Mouse (Mus musculus) lung, adult 2 months (tissue): Measurements from ENCODE around the gene Dtx3l. TPM values are rescaled to one million over a fixed set of nuclear protein-coding genes. Genes with fewer than 3 reads are reported as not detected.
A peak's percentile ranks its signal among the peaks of the same experiment; 100 is the strongest.
"Not testable (repeated sequence)": the region's sequence is repeated elsewhere in the genome, so short reads cannot be mapped to it uniquely, and the experiment has no call there.

Experiments used
- DNase-seq: peaks from one replicate; pipeline ENCODE4 v3.0.0; 2022
- H3K4me1 ChIP-seq: fragments of 200-500 bp; 2 replicates; pipeline ENCODE4 v1.6.1; 2011; ENCODE audit warnings: low read length; ENCODE audit not compliant: control insufficient read depth, insufficient read depth
- H3K4me3 ChIP-seq: fragments of 200-500 bp; replicated peaks from 2 replicates; pipeline ENCODE3; 2011; ENCODE audit warnings: low read depth, mild to moderate bottlenecking, control low read depth, low read length; ENCODE audit errors: extremely low read depth
- CTCF ChIP-seq: fragments of 200-500 bp; IDR thresholded peaks from 2 replicates; pipeline ENCODE4 v1.5.1; 2011; ENCODE audit warnings: mild to moderate bottlenecking, low read length, control low read depth; ENCODE audit not compliant: insufficient read depth
- POLR2A ChIP-seq: fragments of 200-500 bp; IDR thresholded peaks from 2 replicates; pipeline ENCODE4 v1.6.1; 2011; ENCODE audit warnings: low read depth, mild to moderate bottlenecking, control low read depth, low read length, borderline replicate concordance; ENCODE audit errors: extremely low read depth
- WGBS: fragments of 180-500 bp; shearing (Covaris S2); methylation state at CpG from one replicate; pipeline ENCODE4 v1.1.7; 2018; 5-methylcytosine and 5-hydroxymethylcytosine counted together
- polyA plus RNA-seq: library from polyadenylated mRNA; depleted of rRNA; stranded (reverse); fragments of >200 nt; gene quantifications from 2 replicates; pipeline ENCODE4 v1.2.3, GENCODE M21; 2012; rRNA removed

Dtx3l gene
- polyA plus RNA-seq, result 5.9 and 7.8 TPM in 2 replicates

GRCm38 (mm10) chr16:35938211-35939151, at the start of gene Dtx3l, which contains the start of gene Parp9:
Gene Dtx3l, minus strand, starts transcription at chr16:35939151.
Gene Parp9, plus strand, starts transcription at chr16:35938470.
- WGBS, result under 1% methylated on average over 52 of the region's 52 CpGs
- DNase-seq, result peak; percentile 76

GRCm38 (mm10) chr16:35987930-35988329, 49.0 kb upstream of the Dtx3l start:
- no peak overlapping the region for H3K4me3 ChIP-seq
- H3K4me1 ChIP-seq, result peaks cover 3% of the 10 kb centered on the region
- TF ChIP-seq CTCF (no peak), POLR2A (no peak)
- DNase-seq, result no peak
- WGBS, result 57% methylated on average over 1 of the region's 1 CpGs

More at GRCm38 (mm10) chr16:35938211-35939151, at the start of gene Dtx3l, which contains the start of gene Parp9:
- Histone ChIP-seq H3K4me1 (peaks cover 2% of the 10 kb centered on the region; the same call in 1 of the 2 replicates), H3K4me3 (peak within 1 kb of the TSS; percentile 93)
- TF ChIP-seq POLR2A (peak; percentile 64), CTCF (no peak)

GRCm38 (mm10) chr16:35984471-35984870, 45.5 kb upstream of the Dtx3l start:
- Histone ChIP-seq H3K4me3 (peak overlapping the region; percentile 10), H3K4me1 (peaks cover 3% of the 10 kb centered on the region)
- TF ChIP-seq POLR2A (no peak), CTCF (no peak)
- no peak for DNase-seq
- 24% methylated on average over 3 of the region's 3 CpGs for WGBS

GRCm38 (mm10) chr16:35983517-35984101, 44.7 kb upstream of the Dtx3l start:
- Histone ChIP-seq H3K4me3 (peak overlapping the region; percentile 73), H3K4me1 (peaks cover 3% of the 10 kb centered on the region)
- TF ChIP-seq POLR2A (no peak), CTCF (no peak)
- under 1% methylated on average over 58 of the region's 86 CpGs for WGBS
- DNase-seq, result peak; percentile 59

GRCm38 (mm10) chr16:35982902-35983516, 44.1 kb upstream of the Dtx3l start:
- Histone ChIP-seq H3K4me1 (peaks cover 3% of the 10 kb centered on the region), H3K4me3 (peak overlapping the region; percentile 73)
- WGBS, result under 1% methylated on average over 50 of the region's 54 CpGs
- TF ChIP-seq CTCF, result no peak
- TF ChIP-seq POLR2A, result peak; percentile 82; the same call in 1 of the 2 replicates
- peak; percentile 87 for DNase-seq

- WGBS, result 2% methylated on average over 15 of the region's 15 CpGs
- no peak for DNase-seq
- TF ChIP-seq CTCF, result no peak
- no peak for TF ChIP-seq POLR2A
- Histone ChIP-seq H3K4me1 (peaks cover 3% of the 10 kb centered on the region), H3K4me3 (peak overlapping the region; percentile 73)
Measured at GRCm38 (mm10) chr16:35982506-35982901, 43.6 kb upstream of the Dtx3l start.

- WGBS, result 41% methylated on average over 19 of the region's 19 CpGs
Measured at GRCm38 (mm10) chr16:35981363-35981821, 42.4 kb upstream of the Dtx3l start.

GRCm38 (mm10) chr16:35978450-35978849, 39.5 kb upstream of the Dtx3l start, which contains the start of gene Kpna1:
Gene Kpna1, plus strand, starts transcription at chr16:35978750.
- 85% methylated on average over 1 of the region's 1 CpGs for WGBS
- H3K4me3 ChIP-seq, H3K4me1 ChIP-seq, DNase-seq: not testable (repeated sequence)

More at GRCm38 (mm10) chr16:35981363-35981821, 42.4 kb upstream of the Dtx3l start:
- TF ChIP-seq CTCF (no peak), POLR2A (no peak)
- DNase-seq, result peak; percentile 100
- H3K4me1 ChIP-seq, result peaks cover 3% of the 10 kb centered on the region
- H3K4me3 ChIP-seq, result no peak overlapping the region

GRCm38 (mm10) chr16:35974021-35974420, 35.1 kb upstream of the Dtx3l start:
- H3K4me1 ChIP-seq, result no peaks in the 10 kb centered on the region
- TF ChIP-seq POLR2A, result no peak
- DNase-seq, result no peak
- H3K4me3 ChIP-seq, result no peak overlapping the region
- 39% methylated on average over 1 of the region's 1 CpGs for whole genome bisulfite sequencing
